Mouse (Mus musculus) CH12.LX (cell line): Measurements from ENCODE around the gene Spred2. TPM values are rescaled to one million over a fixed set of nuclear protein-coding genes. Genes with fewer than 3 reads are reported as not detected.

ENCODE experiments used
- DNase-seq: peaks from one replicate; pipeline ENCODE4 v3.0.0-alpha.2; 2013; ENCODE audit errors: extremely low read depth
- H3K27ac ChIP-seq: 2 replicates; pipeline ENCODE4 v1.5.1; 2012; ENCODE audit warnings: low read depth, mild to moderate bottlenecking, control low read depth, moderate library complexity; ENCODE audit not compliant: insufficient read depth
- H3K27me3 ChIP-seq: replicated peaks from 2 replicates; pipeline ENCODE3; 2012; ENCODE audit warnings: inconsistent platforms
- H3K36me3 ChIP-seq, 2 experiments: replicated peaks in 1 of 2; 2 replicates each; pipeline versions ENCODE3 to v1.6.1; 2012; ENCODE audit warnings: inconsistent platforms in 1 of 2, low read length in 1 of 2, mild to moderate bottlenecking in 1 of 2, mixed read lengths in 1 of 2, moderate library complexity in 1 of 2; ENCODE audit not compliant: control insufficient read depth in 1 of 2, insufficient read depth in 1 of 2
- H3K4me1 ChIP-seq, 2 experiments: 2 replicates each; pipeline ENCODE4 v1.6.1; 2012; ENCODE audit warnings: inconsistent platforms in 1 of 2, moderate library complexity in 1 of 2; ENCODE audit not compliant: insufficient read depth in 2 of 2, control insufficient read depth in 1 of 2
- H3K4me2 ChIP-seq: 2 replicates; pipeline ENCODE4 v1.6.1; 2012; ENCODE audit warnings: low read depth, mild to moderate bottlenecking, control low read depth; ENCODE audit not compliant: poor library complexity, insufficient read depth, severe bottlenecking
- H3K4me3 ChIP-seq, 3 experiments: fragments of 150-350 bp in 1 of 3; sonication (generic) in 1 of 3; replicated peaks in 1 of 3; 2 replicates each; pipeline versions ENCODE3 to v1.5.1; 2011 to 2012; ENCODE audit warnings: low read depth in 2 of 3, low read length in 2 of 3, mild to moderate bottlenecking in 2 of 3, moderate library complexity in 2 of 3, control low read depth in 1 of 3, improper control_type of control experiment in 1 of 3, inconsistent platforms in 1 of 3, mixed read lengths in 1 of 3; ENCODE audit not compliant: poor library complexity in 1 of 3
- H3K79me2 ChIP-seq: replicated peaks from 2 replicates; pipeline ENCODE4 v1.6.1; 2012; ENCODE audit warnings: mild to moderate bottlenecking, moderate library complexity; ENCODE audit not compliant: control insufficient read depth, poor library complexity, insufficient read depth, severe bottlenecking; ENCODE audit errors: extremely low read depth
- H3K9ac ChIP-seq: 2 replicates; pipeline ENCODE4 v1.6.1; 2012; ENCODE audit warnings: low read depth, mild to moderate bottlenecking, control low read depth, moderate library complexity; ENCODE audit not compliant: insufficient read depth
- H3K9me3 ChIP-seq: replicated peaks from 2 replicates; pipeline ENCODE3; 2012; ENCODE audit warnings: low read length, inconsistent platforms, mixed read lengths
- BHLHE40 ChIP-seq: IDR thresholded peaks from 2 replicates; pipeline ENCODE4 v1.6.1; 2011; ENCODE audit warnings: mild to moderate bottlenecking, low read depth, low read length, improper control_type of control experiment
- CHD1 ChIP-seq: IDR thresholded peaks from 2 replicates; pipeline ENCODE4 v1.6.1; 2012; ENCODE audit warnings: low read depth, low read length, improper control_type of control experiment, inconsistent platforms
- CHD2 ChIP-seq: IDR thresholded peaks from 2 replicates; pipeline ENCODE4 v1.6.1; 2011; ENCODE audit warnings: low read length, improper control_type of control experiment
- E2F4 ChIP-seq: IDR thresholded peaks from 2 replicates; pipeline ENCODE4 v1.6.1; 2011; ENCODE audit warnings: low read depth, low read length, improper control_type of control experiment; ENCODE audit not compliant: insufficient replicate concordance
- ELF1 ChIP-seq: IDR thresholded peaks from 2 replicates; pipeline ENCODE4 v1.6.1; 2014; ENCODE audit warnings: low read depth, mild to moderate bottlenecking, inconsistent platforms, low read length, improper control_type of control experiment
- ETS1 ChIP-seq: conservative IDR thresholded peaks from 2 replicates; pipeline ENCODE4 v1.6.1; 2012; ENCODE audit warnings: low read depth, mild to moderate bottlenecking, inconsistent platforms, low read length, improper control_type of control experiment, moderate library complexity
- HCFC1 ChIP-seq: IDR thresholded peaks from 2 replicates; pipeline ENCODE4 v1.6.1; 2012; ENCODE audit warnings: low read depth, mild to moderate bottlenecking, inconsistent platforms, low read length, improper control_type of control experiment
- IRF4 ChIP-seq: IDR thresholded peaks from 2 replicates; pipeline ENCODE4 v1.6.1; 2014; ENCODE audit warnings: low read depth, mild to moderate bottlenecking, inconsistent platforms, low read length, improper control_type of control experiment
- JUND ChIP-seq: conservative IDR thresholded peaks from 2 replicates; pipeline ENCODE4 v1.6.1; 2011; ENCODE audit warnings: low read depth, low read length, improper control_type of control experiment
- KAT2A ChIP-seq: IDR thresholded peaks from 2 replicates; pipeline ENCODE4 v1.6.1; 2012; ENCODE audit warnings: low read length, improper control_type of control experiment, inconsistent platforms; ENCODE audit not compliant: insufficient replicate concordance
- MAFK ChIP-seq: IDR thresholded peaks from 2 replicates; pipeline ENCODE4 v1.6.1; 2011; ENCODE audit warnings: low read length, improper control_type of control experiment; ENCODE audit not compliant: insufficient replicate concordance
- MAX ChIP-seq: IDR thresholded peaks from 2 replicates; pipeline ENCODE4 v1.6.1; 2011; ENCODE audit warnings: low read length, improper control_type of control experiment
- MEF2A ChIP-seq: IDR thresholded peaks from 2 replicates; pipeline ENCODE4 v1.6.1; 2014; ENCODE audit warnings: low read depth, mild to moderate bottlenecking, inconsistent platforms, low read length, improper control_type of control experiment, borderline replicate concordance
- MYC ChIP-seq: IDR thresholded peaks from 2 replicates; pipeline ENCODE4 v1.6.1; 2011; ENCODE audit warnings: low read depth, mild to moderate bottlenecking, improper control_type of control experiment, low read length
- NELFE ChIP-seq: IDR thresholded peaks from 2 replicates; pipeline ENCODE4 v1.6.1; 2011; ENCODE audit warnings: low read depth, low read length, improper control_type of control experiment
- NRF1 ChIP-seq: IDR thresholded peaks from 2 replicates; pipeline ENCODE4 v1.6.1; 2014; ENCODE audit warnings: low read depth, mild to moderate bottlenecking, inconsistent platforms, low read length, improper control_type of control experiment, moderate library complexity
- PAX5 ChIP-seq: IDR thresholded peaks from 2 replicates; pipeline ENCODE4 v1.6.1; 2012; ENCODE audit warnings: low read length, inconsistent platforms, mixed read lengths
- POLR2A ChIP-seq: IDR thresholded peaks from 2 replicates; pipeline ENCODE4 v1.6.1; 2011; ENCODE audit warnings: low read depth, mild to moderate bottlenecking, improper control_type of control experiment, low read length
- POLR2AphosphoS2 ChIP-seq: IDR thresholded peaks from 2 replicates; pipeline ENCODE4 v1.6.1; 2011; ENCODE audit warnings: low read depth, low read length, improper control_type of control experiment
- RAD21 ChIP-seq: IDR thresholded peaks from 2 replicates; pipeline ENCODE4 v1.6.1; 2011; ENCODE audit warnings: low read depth, mild to moderate bottlenecking, low read length, improper control_type of control experiment, moderate library complexity
- RCOR1 ChIP-seq: conservative IDR thresholded peaks from 2 replicates; pipeline ENCODE4 v1.6.1; 2012; ENCODE audit warnings: low read depth, mild to moderate bottlenecking, inconsistent platforms, low read length, improper control_type of control experiment
- SMC3 ChIP-seq: IDR thresholded peaks from 2 replicates; pipeline ENCODE4 v1.6.1; 2011; ENCODE audit warnings: low read depth, low read length, improper control_type of control experiment
- TBP ChIP-seq: conservative IDR thresholded peaks from 2 replicates; pipeline ENCODE4 v1.6.1; 2011; ENCODE audit warnings: low read depth, low read length, improper control_type of control experiment
- TCF12 ChIP-seq: IDR thresholded peaks from 2 replicates; pipeline ENCODE4 v1.6.1; 2014; ENCODE audit warnings: low read depth, mild to moderate bottlenecking, inconsistent platforms, low read length, improper control_type of control experiment
- UBTF ChIP-seq: IDR thresholded peaks from 2 replicates; pipeline ENCODE4 v1.6.1; 2012; ENCODE audit warnings: low read depth, mild to moderate bottlenecking, inconsistent platforms, low read length, improper control_type of control experiment, moderate library complexity
- USF1 ChIP-seq: IDR thresholded peaks from 2 replicates; pipeline ENCODE4 v1.6.1; 2014; ENCODE audit warnings: low read depth, mild to moderate bottlenecking, inconsistent platforms, low read length, improper control_type of control experiment
- USF2 ChIP-seq: conservative IDR thresholded peaks from 2 replicates; pipeline ENCODE4 v1.6.1; 2011; ENCODE audit warnings: low read depth, low read length, improper control_type of control experiment
- ZMIZ1 ChIP-seq: IDR thresholded peaks from 2 replicates; pipeline ENCODE4 v1.6.1; 2012; ENCODE audit warnings: low read depth, mild to moderate bottlenecking, inconsistent platforms, low read length, improper control_type of control experiment
- ZNF384 ChIP-seq: IDR thresholded peaks from 2 replicates; pipeline ENCODE4 v1.6.1; 2012; ENCODE audit warnings: low read depth, low read length, improper control_type of control experiment, inconsistent platforms
- dilution Hi-C: fragments of 300-500 bp; cut with MboI; formaldehyde crosslinking; loops from 2 replicates; pipeline ENCODE4 v1.14.3; 2020; ENCODE audit warnings: low sequenced_read_pairs; ENCODE audit not compliant: extremely low pct_unique_long_range_greater_than_20kb, extremely low pct_ligation_motif_present
- in situ Hi-C: fragments of 300-500 bp; cut with MboI; formaldehyde crosslinking; loops from 3 replicates; pipeline ENCODE4 v1.14.3; 2019; ENCODE audit warnings: low sequenced_read_pairs, low pct_ligation_motif_present, low pct_unique_long_range_greater_than_20kb, mixed read lengths
- polyA plus RNA-seq: library from polyadenylated mRNA; unstranded; fragments of >175 nt; gene quantifications from 2 replicates; pipeline ENCODE4 v1.2.1, GENCODE M21; 2012; ENCODE audit warnings: low read depth; ENCODE audit not compliant: insufficient read length
- total RNA-seq, 2 experiments: library from RNA; depleted of rRNA; stranded (reverse); fragments of 300-350 nt in 1 of 2; fragments of >200 nt in 1 of 2; gene quantifications; 2 replicates each; pipeline ENCODE4 v1.2.3; 2012 to 2014

Gene Spred2
- total and polyA plus RNA-seq, 3 experiments, result 1.4 to 15.8 (median 4.2) TPM

- no peak overlapping the region for H3K4me3 ChIP-seq
- DNase-seq, result no peak
- dilution Hi-C loops (no loop called here), in situ Hi-C loops (no loop called here)
- peaks cover 0 to 5% of the 10 kb centered on the region in 2 experiments; a peak in 2 of 4 replicates for H3K4me1 ChIP-seq
- no peak overlapping the region for H3K27ac ChIP-seq
- H3K27me3 ChIP-seq, result no peaks in the 10 kb centered on the region
- TF ChIP-seq E2F4 (no peak), CHD1 (no peak), RCOR1 (no peak), UBTF (no peak), NRF1 (no peak), MAX (no peak), USF2 (no peak), JUND (no peak), MEF2A (no peak), HCFC1 (no peak), CHD2 (no peak), SMC3 (no peak), IRF4 (no peak), BHLHE40 (no peak), ZNF384 (no peak)
- no peaks in the 10 kb centered on the region for H3K9me3 ChIP-seq
- H3K79me2 ChIP-seq, result no peaks in the 10 kb centered on the region
- H3K9ac ChIP-seq, result no peak overlapping the region
- H3K4me2 ChIP-seq, result no peak overlapping the region
- H3K36me3 ChIP-seq, result no peaks in the 10 kb centered on the region
Observed at GRCm38 (mm10) chr11:19890700-19891406, 33.3 kb upstream of the Spred2 start.

GRCm38 (mm10) chr11:19893233-19893632, 30.9 kb upstream of the Spred2 start:
- dilution Hi-C loops, result no loop called here
- TF ChIP-seq KAT2A (no peak), E2F4 (no peak), CHD2 (no peak), JUND (no peak), NELFE (no peak), ZNF384 (no peak), POLR2A (no peak), UBTF (no peak), MYC (no peak), ETS1 (no peak), ZMIZ1 (no peak), PAX5 (no peak), RAD21 (no peak), MAX (no peak), USF1 (no peak), TBP (no peak), ELF1 (no peak), TCF12 (no peak), MAFK (no peak), POLR2AphosphoS2 (no peak)
- no peaks in the 10 kb centered on the region for H3K79me2 ChIP-seq
- H3K9ac ChIP-seq, result no peak overlapping the region
- H3K36me3 ChIP-seq, result no peaks in the 10 kb centered on the region
- H3K9me3 ChIP-seq, result no peaks in the 10 kb centered on the region
- in situ Hi-C loops, result no loop called here
- peaks cover 0 to 5% of the 10 kb centered on the region in 2 experiments; a peak in 2 of 4 replicates for H3K4me1 ChIP-seq
- no peak overlapping the region for H3K27ac ChIP-seq
- no peak for DNase-seq
- H3K27me3 ChIP-seq, result no peaks in the 10 kb centered on the region
- no peak overlapping the region for H3K4me3 ChIP-seq
- H3K4me2 ChIP-seq, result no peak overlapping the region
